Mouse (Mus musculus): ENCODE measurements around the gene Dnah8. TPM values are rescaled to one million over a fixed set of nuclear protein-coding genes. Genes with fewer than 3 reads are reported as not detected.
A peak's percentile ranks its signal among the peaks of the same experiment; 100 is the strongest.
"Not testable (repeated sequence)": the region's sequence is repeated elsewhere in the genome, so short reads cannot be mapped to it uniquely, and the experiment has no call there.

The Dnah8 gene
- 0.76 and 2.5 TPM in 2 replicates for polyA plus RNA-seq (2014; fragmentation: Nextera tagmentation; extraction: Ambion mirVana)

DNA sequence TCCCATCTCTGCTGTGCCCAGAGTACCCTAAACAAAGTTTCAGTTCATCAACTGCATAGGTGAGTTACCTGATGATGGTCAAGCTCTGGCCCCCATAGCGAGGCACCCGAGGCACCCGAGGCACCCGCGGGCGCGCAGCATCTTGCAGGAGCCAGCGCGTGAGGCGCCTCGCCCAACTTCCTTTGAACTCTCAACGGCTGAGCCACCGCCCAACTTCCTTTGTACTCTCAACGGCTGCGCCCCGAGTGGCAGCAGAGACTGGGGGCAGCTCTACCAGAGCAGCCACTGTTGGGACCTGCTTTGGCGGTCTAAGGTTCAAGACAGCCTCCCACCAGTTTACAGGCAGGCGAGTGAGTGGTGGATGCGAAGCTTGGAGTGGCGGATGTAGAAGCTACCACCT, at the start of gene Dnah8:
Dnah8 (plus strand) TSS at position 223 of the 400 bp plus-strand sequence.
- not testable (repeated sequence) for H3K27ac ChIP-seq (ENCODE audit: low read depth, low read length); DNase-seq (ENCODE audit: low spot score); H3K9ac ChIP-seq (ENCODE audit: low read length); H3K4me2 ChIP-seq (ENCODE audit: low read depth, low read length, severe bottlenecking); H3K4me1 ChIP-seq (replicated peaks; ENCODE audit: control insufficient read depth, insufficient read depth, low read length); ATAC-seq (replicated peaks; ENCODE audit: low FRiP score); H3K36me3 ChIP-seq (ENCODE audit: control insufficient read depth, insufficient read depth, low read length); H3K9me3 ChIP-seq (ENCODE audit: control insufficient read depth, low read length); H3K27me3 ChIP-seq (ENCODE audit: control insufficient read depth, insufficient read depth, low read length); H3K4me3 ChIP-seq (ENCODE audit: low read depth, low read length)
- WGBS = no CpG with 5 or more reads among the region's 20 CpGs

DNA sequence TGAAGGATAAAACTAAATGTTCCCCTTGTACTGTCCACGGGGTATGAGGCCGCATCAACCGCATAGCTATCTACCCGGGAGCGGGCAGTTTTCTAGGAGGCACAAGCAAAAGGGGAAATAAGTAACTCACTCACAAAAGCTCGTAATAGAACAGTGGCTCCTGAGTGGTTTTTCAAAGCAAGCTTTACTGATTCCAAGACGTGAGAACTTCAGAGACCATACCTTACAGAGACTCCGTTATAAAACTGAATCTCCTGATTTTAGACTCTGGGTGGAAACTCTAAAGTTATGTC, 49.4 kb upstream of the Dnah8 start:
- peaks cover 8% of the 10 kb centered on the region for H3K4me1 ChIP-seq (replicated peaks; ENCODE audit: control insufficient read depth, insufficient read depth, low read length)
- DNase-seq (ENCODE audit: low spot score) = no peak
- no peak overlapping the region for H3K4me3 ChIP-seq (ENCODE audit: low read depth, low read length)
- H3K27ac ChIP-seq (ENCODE audit: low read depth, low read length) = no peak overlapping the region
- no peak for ATAC-seq (replicated peaks; ENCODE audit: low FRiP score)
- H3K27me3 ChIP-seq (ENCODE audit: control insufficient read depth, insufficient read depth, low read length) = no peaks in the 10 kb centered on the region
- no peaks in the 10 kb centered on the region for H3K9me3 ChIP-seq (ENCODE audit: control insufficient read depth, low read length)
- H3K4me2 ChIP-seq (ENCODE audit: low read depth, low read length, severe bottlenecking) = no peak overlapping the region
- H3K9ac ChIP-seq (ENCODE audit: low read length) = no peak overlapping the region
- 78% methylated on average over 8 of the region's 8 CpGs for whole genome bisulfite sequencing
- H3K36me3 ChIP-seq (ENCODE audit: control insufficient read depth, insufficient read depth, low read length) = no peaks in the 10 kb centered on the region

DNA sequence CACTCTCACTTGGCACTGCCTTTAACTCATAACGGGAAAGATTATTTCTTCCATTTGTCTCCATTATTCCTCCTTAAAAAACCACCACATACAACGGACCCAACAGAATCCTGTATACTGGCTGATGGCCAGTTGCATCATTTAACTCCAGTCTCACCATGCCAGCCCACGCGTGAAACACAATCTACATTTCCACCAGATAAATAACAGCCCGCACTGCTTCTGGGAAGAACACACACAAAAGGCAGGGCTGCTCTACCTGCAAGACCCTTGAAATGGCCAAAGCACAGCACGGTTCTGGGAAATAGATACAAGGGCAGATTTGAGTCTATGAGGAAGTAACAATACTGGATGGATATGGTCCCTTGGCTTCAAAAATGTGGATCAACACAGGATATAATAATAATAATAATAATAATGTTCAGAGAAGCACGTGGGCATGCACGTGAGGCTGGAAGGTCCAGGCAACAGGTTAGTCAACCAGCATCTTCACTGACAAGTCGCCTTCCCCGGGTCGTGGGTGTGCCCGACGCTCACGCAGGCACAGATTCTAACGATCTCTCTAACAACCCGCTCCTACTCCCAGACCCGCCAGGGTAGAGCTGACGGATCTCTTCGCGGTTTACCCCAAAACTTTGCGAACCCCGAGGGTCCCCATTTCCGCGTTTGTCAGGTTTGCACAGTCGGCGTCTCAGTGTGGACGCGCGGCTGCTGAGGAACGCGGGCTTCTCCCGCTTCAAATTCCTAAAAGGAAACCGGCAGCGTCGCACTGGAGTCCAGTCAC, 48.8 kb upstream of the Dnah8 start:
- 8% methylated on average over 35 of the region's 35 CpGs for WGBS
- peak; percentile 16; the same call in 1 of the 2 replicates for ATAC-seq (replicated peaks; ENCODE audit: low FRiP score)
- Histone ChIP-seq H3K27me3 (ENCODE audit: control insufficient read depth, insufficient read depth, low read length) (no peaks in the 10 kb centered on the region), H3K4me2 (ENCODE audit: low read depth, low read length, severe bottlenecking) (peak overlapping the region; percentile 79), H3K4me3 (ENCODE audit: low read depth, low read length) (peak overlapping the region; percentile 74), H3K36me3 (ENCODE audit: control insufficient read depth, insufficient read depth, low read length) (no peaks in the 10 kb centered on the region), H3K9ac (ENCODE audit: low read length) (peak overlapping the region; percentile 75), H3K27ac (ENCODE audit: low read depth, low read length) (peak overlapping the region; percentile 74; the same call in 1 of the 2 replicates), H3K4me1 (replicated peaks; ENCODE audit: control insufficient read depth, insufficient read depth, low read length) (peaks cover 8% of the 10 kb centered on the region), H3K9me3 (ENCODE audit: control insufficient read depth, low read length) (no peaks in the 10 kb centered on the region)
- no peak for DNase-seq (ENCODE audit: low spot score)

DNA sequence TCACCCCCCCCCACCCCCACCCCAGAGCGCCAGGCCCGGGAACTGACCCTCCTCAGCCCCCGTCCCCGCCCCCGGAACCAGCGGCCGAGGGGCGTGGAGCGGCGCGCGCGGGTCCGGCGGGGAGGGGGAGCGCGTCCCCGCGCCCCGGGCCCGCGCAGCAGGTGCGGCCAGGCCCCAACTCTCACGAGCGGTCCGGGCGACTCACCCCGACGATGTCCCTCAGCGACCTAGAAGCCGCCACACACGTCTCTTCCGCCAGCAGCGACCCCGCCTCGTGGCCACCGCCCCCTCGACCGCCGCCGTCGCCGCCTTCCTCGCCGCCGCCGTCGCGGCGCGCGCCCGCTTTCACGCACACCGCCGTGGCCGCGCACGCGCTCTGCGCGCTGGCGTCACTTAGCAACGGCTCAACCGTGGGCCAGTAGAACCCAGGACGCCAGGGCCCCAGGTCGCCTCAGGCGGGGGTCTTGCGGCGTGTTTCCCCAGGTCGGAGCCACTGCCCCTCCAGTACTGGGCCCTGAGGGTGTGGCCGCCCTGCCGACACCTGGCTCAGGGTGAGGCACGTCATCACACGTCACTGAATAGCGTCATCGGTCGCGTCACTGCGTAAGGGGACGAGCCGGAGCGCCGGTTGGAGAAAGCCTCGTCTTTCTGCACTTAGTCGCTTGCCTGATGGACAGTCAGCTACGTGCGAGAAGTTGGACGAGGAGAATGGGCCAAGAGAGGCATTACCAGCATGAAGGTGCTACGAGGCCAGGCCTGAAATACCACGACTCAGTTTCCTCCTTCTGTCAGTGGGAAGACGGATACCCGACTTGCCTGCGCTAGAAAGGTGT, 48.0 kb upstream of the Dnah8 start, which contains the start of gene Btbd9:
Btbd9 (minus strand) TSS at position 548 of the 833 bp plus-strand sequence.
- Histone ChIP-seq H3K4me2 (ENCODE audit: low read depth, low read length, severe bottlenecking) (peak within 1 kb of the TSS; percentile 79), H3K4me3 (ENCODE audit: low read depth, low read length) (peak within 1 kb of the TSS; percentile 74), H3K9me3 (ENCODE audit: control insufficient read depth, low read length) (no peaks in the 10 kb centered on the region), H3K4me1 (replicated peaks; ENCODE audit: control insufficient read depth, insufficient read depth, low read length) (peaks cover 8% of the 10 kb centered on the region), H3K27me3 (ENCODE audit: control insufficient read depth, insufficient read depth, low read length) (no peaks in the 10 kb centered on the region), H3K9ac (ENCODE audit: low read length) (peak within 1 kb of the TSS; percentile 75), H3K27ac (ENCODE audit: low read depth, low read length) (peak within 1 kb of the TSS; percentile 74), H3K36me3 (ENCODE audit: control insufficient read depth, insufficient read depth, low read length) (no peaks in the 10 kb centered on the region)
- ATAC-seq (replicated peaks; ENCODE audit: low FRiP score) = peak; percentile 90
- DNase-seq (ENCODE audit: low spot score) = peak; percentile 93
- WGBS = under 1% methylated on average over 92 of the region's 94 CpGs

- Histone ChIP-seq H3K4me3 (ENCODE audit: low read depth, low read length) (peak overlapping the region; percentile 74), H3K27ac (ENCODE audit: low read depth, low read length) (no peak overlapping the region), H3K4me2 (ENCODE audit: low read depth, low read length, severe bottlenecking) (peak overlapping the region; percentile 79), H3K4me1 (replicated peaks; ENCODE audit: control insufficient read depth, insufficient read depth, low read length) (peaks cover 8% of the 10 kb centered on the region), H3K27me3 (ENCODE audit: control insufficient read depth, insufficient read depth, low read length) (no peaks in the 10 kb centered on the region), H3K36me3 (ENCODE audit: control insufficient read depth, insufficient read depth, low read length) (no peaks in the 10 kb centered on the region), H3K9me3 (ENCODE audit: control insufficient read depth, low read length) (no peaks in the 10 kb centered on the region), H3K9ac (ENCODE audit: low read length) (peak overlapping the region; percentile 75)
- 64% methylated on average over 12 of the region's 12 CpGs for WGBS
- ATAC-seq (replicated peaks; ENCODE audit: low FRiP score) (no peak), DNase-seq (ENCODE audit: low spot score) (no peak)
Measured at GRCm38 (mm10) chr17:30576946-30577345, 47.2 kb upstream of the Dnah8 start.

DNA sequence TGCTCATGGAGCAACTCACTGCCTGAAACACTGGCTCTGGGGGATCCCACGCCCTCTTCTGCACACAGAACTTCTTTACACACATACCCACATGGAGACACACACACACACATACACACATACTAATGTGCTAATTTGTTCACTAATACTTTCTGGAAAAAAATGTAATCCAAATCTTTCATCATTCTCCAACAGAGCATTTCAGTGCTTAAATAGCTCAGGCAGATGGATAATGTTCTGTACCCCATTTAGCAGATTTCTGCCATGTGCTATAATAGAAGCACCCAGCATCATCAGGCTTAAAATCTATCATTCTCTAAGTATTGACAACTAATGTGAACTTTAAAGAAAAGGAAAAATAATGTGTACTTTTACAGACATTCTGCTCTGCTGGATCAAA, 43.4 kb upstream of the Dnah8 start:
- no peak overlapping the region for H3K9ac ChIP-seq (ENCODE audit: low read length)
- no peaks in the 10 kb centered on the region for H3K27me3 ChIP-seq (ENCODE audit: control insufficient read depth, insufficient read depth, low read length)
- H3K9me3 ChIP-seq (ENCODE audit: control insufficient read depth, low read length) = no peaks in the 10 kb centered on the region
- no peak overlapping the region for H3K27ac ChIP-seq (ENCODE audit: low read depth, low read length)
- DNase-seq (ENCODE audit: low spot score) (no peak), ATAC-seq (replicated peaks; ENCODE audit: low FRiP score) (no peak)
- H3K4me1 ChIP-seq (replicated peaks; ENCODE audit: control insufficient read depth, insufficient read depth, low read length) = 0 out of 2 replicates have a peak, but pooled peaks cover 3% of the 10 kb centered on the region
- 58% methylated on average over 1 of the region's 1 CpGs for WGBS
- H3K4me2 ChIP-seq (ENCODE audit: low read depth, low read length, severe bottlenecking) = no peak overlapping the region
- no peak overlapping the region for H3K4me3 ChIP-seq (ENCODE audit: low read depth, low read length)
- H3K36me3 ChIP-seq (ENCODE audit: control insufficient read depth, insufficient read depth, low read length) = no peaks in the 10 kb centered on the region

- WGBS = 91% methylated on average over 6 of the region's 6 CpGs
- H3K4me3 ChIP-seq (ENCODE audit: low read depth, low read length) = no peak overlapping the region
- no peaks in the 10 kb centered on the region for H3K36me3 ChIP-seq (ENCODE audit: control insufficient read depth, insufficient read depth, low read length)
- no peak for ATAC-seq (replicated peaks; ENCODE audit: low FRiP score)
- 0 out of 2 replicates have a peak, but pooled peaks cover 3% of the 10 kb centered on the region for H3K4me1 ChIP-seq (replicated peaks; ENCODE audit: control insufficient read depth, insufficient read depth, low read length)
- DNase-seq (ENCODE audit: low spot score) = no peak
- H3K4me2 ChIP-seq (ENCODE audit: low read depth, low read length, severe bottlenecking) = no peak overlapping the region
- no peak overlapping the region for H3K9ac ChIP-seq (ENCODE audit: low read length)
- no peaks in the 10 kb centered on the region for H3K9me3 ChIP-seq (ENCODE audit: control insufficient read depth, low read length)
- no peak overlapping the region for H3K27ac ChIP-seq (ENCODE audit: low read depth, low read length)
- no peaks in the 10 kb centered on the region for H3K27me3 ChIP-seq (ENCODE audit: control insufficient read depth, insufficient read depth, low read length)
Measured at GRCm38 (mm10) chr17:30581201-30581600, 43.0 kb upstream of the Dnah8 start.

DNA sequence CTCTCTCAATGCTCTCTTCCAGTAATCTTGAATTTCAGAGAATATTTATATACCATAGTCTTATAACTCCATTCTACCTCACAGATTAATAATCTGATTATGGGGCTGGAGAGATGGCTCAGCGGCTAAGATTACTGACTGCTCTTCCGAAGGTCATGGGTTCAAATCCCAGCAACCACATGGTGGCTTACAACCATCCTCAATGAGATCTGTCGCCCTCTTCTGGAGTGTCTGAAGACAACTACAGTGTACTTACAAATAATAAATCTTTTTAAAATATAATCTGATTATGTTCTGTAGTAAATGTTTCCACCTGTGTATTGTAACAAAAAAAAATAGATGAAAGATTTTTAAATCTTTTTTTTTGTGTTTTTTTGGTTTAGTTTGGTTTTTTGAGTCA, 41.8 kb upstream of the Dnah8 start:
- H3K27me3 ChIP-seq (ENCODE audit: control insufficient read depth, insufficient read depth, low read length) = no peaks in the 10 kb centered on the region
- 84% methylated on average over 3 of the region's 3 CpGs for WGBS
- no peak overlapping the region for H3K4me3 ChIP-seq (ENCODE audit: low read depth, low read length)
- no peak overlapping the region for H3K9ac ChIP-seq (ENCODE audit: low read length)
- no peak overlapping the region for H3K4me2 ChIP-seq (ENCODE audit: low read depth, low read length, severe bottlenecking)
- DNase-seq (ENCODE audit: low spot score) (no peak), ATAC-seq (replicated peaks; ENCODE audit: low FRiP score) (no peak)
- H3K27ac ChIP-seq (ENCODE audit: low read depth, low read length) = no peak overlapping the region
- H3K4me1 ChIP-seq (replicated peaks; ENCODE audit: control insufficient read depth, insufficient read depth, low read length) = no peaks in the 10 kb centered on the region
- no peaks in the 10 kb centered on the region for H3K36me3 ChIP-seq (ENCODE audit: control insufficient read depth, insufficient read depth, low read length)
- no peaks in the 10 kb centered on the region for H3K9me3 ChIP-seq (ENCODE audit: control insufficient read depth, low read length)

Data from forebrain, embryonic 11.5 days (tissue).